Mouse (Mus musculus) mesoderm, embryonic 11.5 days (tissue): ENCODE results near the gene Dpy19l3.
A peak's percentile ranks its signal among the peaks of the same experiment; 100 is the strongest.

ENCODE experiments used
- DNase-seq: peaks from one replicate; pipeline ENCODE4 v3.0.0-alpha.2; 2012; ENCODE audit warnings: low read depth, low spot score

Dpy19l3 gene

GRCm38 (mm10) chr7:35688781-35689349 lies 65.4 kb downstream of the Dpy19l3 start:
- DNase-seq, result no peak

GRCm38 (mm10) chr7:35688276-35688675 lies 66.0 kb downstream of the Dpy19l3 start:
- no peak for DNase-seq

- DNase-seq, result peak; percentile 34
These were observed 67.0 kb downstream of the Dpy19l3 start for GRCm38 (mm10) chr7:35687229-35687628.

GRCm38 (mm10) chr7:35686756-35687155 lies 67.5 kb downstream of the Dpy19l3 start:
- peak; percentile 63 for DNase-seq

- no peak for DNase-seq
These were observed 68.0 kb downstream of the Dpy19l3 start for GRCm38 (mm10) chr7:35686216-35686615.

GRCm38 (mm10) chr7:35683409-35684122 lies 70.7 kb downstream of the Dpy19l3 start:
- DNase-seq, result no peak

GRCm38 (mm10) chr7:35681559-35681958 lies 72.7 kb downstream of the Dpy19l3 start:
- no peak for DNase-seq

- DNase-seq, result no peak
These were observed 75.3 kb downstream of the Dpy19l3 start for GRCm38 (mm10) chr7:35678976-35679375.

- peak; percentile 72 for DNase-seq
These were observed 85.9 kb downstream of the Dpy19l3 start for GRCm38 (mm10) chr7:35668066-35669041.

GRCm38 (mm10) chr7:35663790-35664376 lies 90.4 kb downstream of the Dpy19l3 start:
- no peak for DNase-seq

- peak; percentile 30 for DNase-seq
These were observed 95.1 kb downstream of the Dpy19l3 start for GRCm38 (mm10) chr7:35659173-35659572.

- no peak for DNase-seq
These were observed 96.4 kb downstream of the Dpy19l3 start for GRCm38 (mm10) chr7:35657829-35658228.

GRCm38 (mm10) chr7:35651583-35652270 lies 102.5 kb downstream of the Dpy19l3 start:
- no peak for DNase-seq

GRCm38 (mm10) chr7:35650716-35651410 lies 103.4 kb downstream of the Dpy19l3 start:
- DNase-seq, result no peak

- DNase-seq, result no peak
These were observed 105.2 kb downstream of the Dpy19l3 start for GRCm38 (mm10) chr7:35649071-35649470.

GRCm38 (mm10) chr7:35648239-35649069 lies 105.8 kb downstream of the Dpy19l3 start:
- DNase-seq, result no peak

- DNase-seq, result peak; percentile 98
These were observed 107.1 kb downstream of the Dpy19l3 start, which contains the start of gene Pdcd5 for GRCm38 (mm10) chr7:35647101-35647698. Gene Pdcd5, minus strand, starts transcription at chr7:35647521.

- peak; percentile 36 for DNase-seq
These were observed 107.8 kb downstream of the Dpy19l3 start for GRCm38 (mm10) chr7:35646317-35647081.
